Mouse (Mus musculus) gastrocnemius, postnatal 25 days (tissue): ENCODE measurements at regions not wholly inside any gene's neighbourhood (a gene's known extent, or its start where the extent isn't known, plus 50 kb on each side); places are given as distances from the start of the nearest gene placed in this dataset.

Source experiments
- DNase-seq: peaks from one replicate; pipeline ENCODE4 v3.0.0; 2022

GRCm38 (mm10) chr13:80946034-80946433 is 62.9 kb downstream of the Arrdc3 start:
- DNase-seq, result no peak

- DNase-seq, result no peak
Observed at GRCm38 (mm10) chr13:80947705-80948104, 64.5 kb downstream of the Arrdc3 start.

GRCm38 (mm10) chr13:80949133-80949697 is 66.0 kb downstream of the Arrdc3 start:
- DNase-seq, result peak; percentile 45

DNA sequence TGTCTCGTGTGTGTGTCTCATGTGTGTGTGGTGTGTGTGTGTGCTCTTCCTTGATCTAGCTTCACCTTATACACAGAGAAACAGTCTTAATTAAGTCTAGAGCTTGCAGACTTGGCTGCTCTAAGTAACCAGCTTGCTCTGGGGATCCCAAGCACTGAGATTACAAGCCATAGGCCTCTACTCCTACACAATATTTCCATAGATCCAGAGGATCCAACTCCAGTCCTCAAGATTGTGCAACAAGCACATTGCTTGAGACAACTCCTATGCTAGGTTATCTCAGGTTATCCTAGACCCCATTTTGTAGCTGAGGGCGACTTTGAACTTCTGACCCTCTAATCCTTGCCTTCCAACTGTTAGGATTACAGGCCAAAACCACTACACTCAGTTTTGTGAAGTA is 67.1 kb downstream of the Arrdc3 start:
- no peak for DNase-seq

- no peak for DNase-seq
Observed at GRCm38 (mm10) chr13:80950803-80951202, 67.6 kb downstream of the Arrdc3 start.

GRCm38 (mm10) chr13:80951327-80951726 is 68.1 kb downstream of the Arrdc3 start:
- DNase-seq, result peak; percentile 76

DNA sequence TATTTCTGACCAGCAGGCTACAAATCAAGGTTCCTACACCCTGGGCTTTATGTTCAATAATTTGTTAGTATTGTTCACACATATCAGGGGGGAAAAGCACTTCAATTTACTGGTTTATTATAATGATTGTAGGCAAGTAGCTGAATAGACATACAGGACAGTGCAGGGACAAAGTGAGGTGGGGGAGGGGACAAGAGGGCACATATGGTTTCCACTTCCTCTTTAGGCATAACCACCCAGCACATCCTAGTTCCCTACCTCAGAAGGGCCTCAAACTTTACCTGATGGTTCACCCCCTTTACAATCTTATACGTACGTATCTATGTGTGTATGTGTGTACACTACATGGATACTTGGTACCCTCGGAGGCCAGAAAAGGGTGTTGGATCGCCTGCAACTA is 69.7 kb downstream of the Arrdc3 start:
- no peak for DNase-seq

GRCm38 (mm10) chr13:80954059-80954645 is 71.0 kb downstream of the Arrdc3 start:
- DNase-seq, result no peak

GRCm38 (mm10) chr13:80956966-80957365 is 73.8 kb downstream of the Arrdc3 start:
- DNase-seq, result no peak

DNA sequence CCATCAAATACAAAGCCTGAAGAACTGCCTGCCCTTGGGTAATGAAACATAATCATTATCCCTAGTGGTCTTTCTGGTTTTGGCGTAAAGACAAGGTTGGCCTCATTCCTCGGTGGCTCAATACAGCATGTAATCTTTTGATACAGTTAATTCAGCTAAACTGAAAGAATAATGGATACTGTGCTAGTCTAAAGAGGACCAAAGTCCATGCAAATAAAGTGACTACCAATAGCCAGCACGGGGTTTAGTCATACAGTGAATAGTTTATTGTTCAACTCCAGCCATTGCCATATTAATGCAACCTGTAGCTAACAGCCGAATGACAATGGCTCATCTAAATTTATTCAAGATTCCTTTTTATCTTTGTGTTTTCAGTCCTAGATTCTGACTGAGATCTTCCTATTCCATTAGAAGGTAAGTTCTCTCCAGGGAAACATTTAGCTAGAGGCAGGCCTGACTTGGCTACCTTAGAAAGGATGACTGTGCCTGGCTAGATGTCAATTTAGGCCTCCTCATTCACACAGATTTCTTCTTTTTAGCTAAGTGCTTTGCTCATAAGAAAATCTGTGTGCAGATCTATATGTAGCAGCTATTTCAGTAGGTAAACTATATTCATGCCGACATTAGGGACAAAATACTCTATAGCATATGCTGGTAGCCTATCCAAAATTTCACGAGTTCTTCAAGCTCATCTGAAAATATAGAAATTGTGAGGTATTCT is 74.4 kb downstream of the Arrdc3 start:
- DNase-seq, result no peak

DNA sequence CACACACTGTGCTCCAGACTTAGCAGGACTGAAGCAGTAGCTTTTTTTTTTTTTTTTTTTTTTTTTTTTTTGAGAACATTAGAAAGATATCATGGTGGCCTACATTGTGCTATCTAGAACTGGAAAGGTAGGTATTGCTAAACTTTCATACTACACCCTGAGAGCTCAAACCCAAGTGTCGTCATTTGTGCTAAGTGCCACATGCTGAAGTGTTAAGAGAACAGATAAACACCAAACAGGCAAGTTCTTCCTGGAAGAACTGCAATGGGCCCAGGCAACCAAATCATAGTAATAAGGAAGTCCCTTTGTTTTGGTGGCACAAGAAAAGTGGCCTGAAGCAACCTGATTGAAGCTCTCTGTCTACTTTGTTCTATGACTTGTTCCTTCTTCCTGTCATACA is 76.6 kb downstream of the Arrdc3 start:
- DNase-seq, result no peak

DNA sequence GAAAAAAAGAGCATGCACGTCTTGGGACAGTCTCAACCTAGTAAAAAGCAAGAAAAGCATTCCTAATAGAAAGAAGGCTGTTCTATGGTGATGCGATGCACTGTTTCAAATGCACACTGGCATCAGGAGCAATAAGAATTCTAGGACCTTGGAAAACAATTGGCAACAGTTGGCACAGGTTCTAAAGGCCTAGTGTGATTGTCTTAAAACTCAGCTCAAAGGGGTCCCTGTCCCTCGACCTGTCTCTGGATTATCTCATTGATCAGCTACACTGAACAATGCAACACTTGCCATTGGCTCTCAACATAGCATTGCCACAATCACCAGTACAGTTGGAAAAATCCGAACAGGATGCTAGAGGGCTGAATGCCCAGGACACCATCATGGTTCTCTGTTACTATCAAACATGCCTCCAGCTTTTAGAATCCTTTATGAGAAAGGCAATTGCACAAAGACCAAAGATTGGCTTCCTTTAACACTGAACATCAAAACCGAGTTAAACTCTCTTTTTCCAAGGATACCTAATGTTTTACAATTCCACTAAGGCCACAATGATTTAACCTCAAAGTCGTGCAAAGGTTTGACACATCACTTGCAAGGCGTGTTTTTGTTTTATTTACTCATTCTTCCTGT is 78.9 kb downstream of the Arrdc3 start:
- no peak for DNase-seq

- DNase-seq, result peak; percentile 87
Observed at GRCm38 (mm10) chr13:80962789-80963590, 79.8 kb downstream of the Arrdc3 start.

DNA sequence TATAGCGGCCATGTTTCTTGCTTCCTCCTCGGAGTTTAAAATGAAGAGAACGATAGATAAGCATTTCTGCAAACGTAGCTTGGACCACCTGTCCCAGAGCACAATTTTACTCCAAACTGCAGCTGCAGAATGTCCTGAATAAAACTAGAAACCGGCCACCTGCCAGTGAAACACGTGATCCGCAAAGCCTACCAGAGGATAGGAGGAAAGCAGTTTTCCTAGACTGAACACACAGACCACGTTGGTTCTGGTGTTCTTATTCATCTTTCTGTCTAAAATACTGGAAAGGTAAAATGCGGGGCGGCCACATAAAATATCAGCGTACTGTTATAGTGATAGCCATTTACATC is 80.4 kb downstream of the Arrdc3 start:
- no peak for DNase-seq

DNA sequence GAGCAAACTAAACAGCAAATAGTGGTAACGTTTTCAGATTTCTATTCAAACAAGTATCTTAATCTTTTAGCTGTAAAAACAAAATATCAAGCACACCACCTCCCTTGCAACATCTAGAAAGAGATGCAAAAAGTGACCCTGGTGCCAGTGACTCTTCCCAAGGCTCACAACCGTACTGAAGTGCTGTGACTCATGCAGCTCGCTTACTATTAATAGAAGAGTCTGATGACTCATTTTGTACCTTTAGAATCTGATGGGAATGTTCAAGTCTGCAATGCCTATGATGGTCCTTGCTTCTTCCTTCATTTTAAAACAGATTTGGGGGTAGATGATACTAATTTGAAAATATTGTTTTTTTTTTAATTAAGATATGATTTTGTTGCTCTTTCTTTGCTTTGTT is 88.5 kb downstream of the Arrdc3 start:
- no peak for DNase-seq

GRCm38 (mm10) chr13:80974424-80974823 is 91.2 kb downstream of the Arrdc3 start:
- DNase-seq, result no peak

GRCm38 (mm10) chr13:80977266-80977665 is 94.1 kb downstream of the Arrdc3 start:
- DNase-seq, result peak; percentile 35

DNA sequence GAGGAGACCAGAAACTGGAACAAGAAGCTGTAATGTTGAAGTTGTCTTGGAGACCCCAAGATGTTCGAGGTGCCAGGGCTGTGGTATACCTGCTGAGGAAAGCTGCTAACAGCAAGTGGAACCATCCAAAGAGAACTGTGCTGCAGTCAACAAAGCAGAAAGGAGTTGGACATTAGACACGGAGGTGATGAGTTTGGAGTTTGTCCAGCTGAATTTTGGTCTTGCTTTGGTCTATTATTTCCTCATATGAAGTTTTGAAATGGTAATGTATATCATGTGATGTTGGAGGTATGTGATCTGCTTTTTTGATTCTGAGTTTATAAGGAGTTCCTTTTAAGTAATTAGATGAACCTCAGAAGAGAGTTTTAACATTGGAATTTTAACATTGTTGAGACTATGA is 98.0 kb downstream of the Arrdc3 start:
- DNase-seq, result no peak

GRCm38 (mm10) chr13:80986657-80987056 is 103.5 kb downstream of the Arrdc3 start:
- no peak for DNase-seq

GRCm38 (mm10) chr13:80989756-80990155 is 106.6 kb downstream of the Arrdc3 start:
- DNase-seq, result no peak

DNA sequence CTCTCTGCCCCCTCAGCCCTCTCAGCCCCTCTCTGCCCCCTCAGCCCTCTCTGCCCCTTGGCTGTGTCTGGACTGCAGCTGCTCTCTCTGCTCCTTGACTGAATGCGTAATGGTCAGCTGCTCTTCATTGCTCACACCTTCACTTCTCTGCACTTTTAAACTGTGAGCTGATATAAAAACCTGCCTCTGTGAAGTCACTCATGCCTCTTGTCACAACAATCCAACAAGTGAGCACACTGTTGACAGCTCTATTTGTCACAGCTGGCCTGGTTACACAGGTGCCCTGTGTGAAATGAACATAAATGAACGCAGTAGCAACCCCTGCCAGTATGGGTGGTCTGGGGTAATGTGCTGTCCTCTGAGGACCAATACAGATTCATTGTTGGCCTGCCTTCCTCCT is 109.2 kb downstream of the Arrdc3 start:
- DNase-seq, result no peak
